Mouse (Mus musculus): ENCODE data around the gene Sh2d1a. TPM values are rescaled to one million over a fixed set of nuclear protein-coding genes. Genes with fewer than 3 reads are reported as not detected.

Gene Sh2d1a
- total RNA-seq (2014; fragmentation: Nextera tagmentation) (not detected in 2 replicates), total RNA-seq (2017) (not detected in 2 replicates)

DNA sequence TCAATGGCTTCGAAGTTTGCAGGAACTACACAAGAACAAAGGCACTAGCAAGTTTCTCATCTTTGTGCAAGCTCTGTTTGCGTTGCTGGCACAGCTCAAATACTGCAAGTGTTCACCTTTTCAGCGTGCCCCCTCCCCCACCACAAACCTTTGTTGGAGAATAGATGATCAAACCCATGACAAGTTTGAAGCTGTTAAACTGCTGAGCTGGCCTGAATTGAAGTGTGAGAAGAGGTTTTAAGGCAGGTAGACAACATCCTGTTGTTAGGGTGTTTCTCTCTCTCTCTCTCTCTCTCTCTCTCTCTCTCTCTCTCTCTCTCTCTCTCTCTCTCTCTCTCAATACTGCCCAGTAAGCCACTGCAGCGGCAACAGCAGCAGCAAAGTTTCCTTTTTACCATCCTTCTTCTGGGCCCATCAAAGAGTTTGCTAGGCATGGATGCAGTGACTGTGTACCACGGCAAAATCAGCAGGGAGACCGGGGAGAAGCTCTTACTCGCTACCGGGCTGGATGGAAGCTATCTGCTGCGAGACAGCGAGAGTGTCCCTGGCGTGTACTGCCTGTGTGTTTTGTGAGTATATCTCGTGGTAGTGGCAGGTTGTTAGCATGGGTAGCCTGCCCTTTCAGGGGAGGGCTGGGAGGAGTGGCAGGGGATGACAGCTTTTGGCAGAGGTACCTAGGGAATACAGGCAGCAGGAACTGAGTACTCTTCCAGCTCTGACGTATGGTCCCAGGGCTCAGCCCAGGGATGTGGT lies at the start of gene Sh2d1a:
TSS of gene Sh2d1a (plus strand) at position 163 of the 753 bp plus-strand sequence.
- ATAC-seq (replicated peaks; ENCODE audit: poor library complexity, severe bottlenecking), result no peak

DNA sequence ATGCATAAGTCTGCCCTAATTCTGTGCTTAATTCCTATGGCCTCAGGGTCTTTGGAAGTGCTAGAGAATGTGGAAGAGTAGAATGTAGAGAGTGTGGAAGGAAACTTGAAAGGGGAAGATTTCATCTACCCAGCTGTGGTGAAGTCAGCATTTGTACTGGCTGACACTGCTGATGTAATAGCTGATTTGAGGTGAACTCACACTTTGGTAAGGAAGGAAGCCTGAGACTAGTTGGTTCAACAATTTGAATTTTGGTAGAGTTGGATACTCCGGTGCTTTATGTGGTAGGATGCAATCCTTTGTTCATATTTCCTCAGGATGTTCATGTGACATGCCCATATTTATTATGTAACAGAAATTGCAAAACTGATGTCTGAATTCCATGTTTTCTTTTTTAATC lies 49.3 kb upstream of the Sh2d1a start:
- ATAC-seq (replicated peaks; ENCODE audit: poor library complexity, severe bottlenecking), result peak; percentile 88

DNA sequence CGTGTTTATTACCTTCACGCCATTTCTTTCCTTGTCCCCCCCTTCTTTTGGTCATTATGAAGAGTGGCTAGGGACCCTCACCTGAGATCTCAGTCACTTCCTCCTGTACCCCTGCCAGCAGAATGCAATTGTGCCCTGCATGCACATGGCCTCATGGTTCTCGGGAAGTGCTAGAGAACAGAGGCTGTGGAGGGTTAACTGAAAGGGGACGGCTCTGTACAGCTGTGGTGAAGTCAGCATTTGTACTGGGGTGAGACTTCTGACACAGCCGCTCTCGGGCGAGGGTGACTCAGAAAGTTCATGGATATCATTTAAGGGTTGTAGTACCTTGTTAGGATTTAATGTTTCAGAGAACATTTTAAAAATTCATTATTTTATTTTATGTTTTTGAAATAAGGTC lies 47.7 kb upstream of the Sh2d1a start:
- no peak for ATAC-seq (replicated peaks; ENCODE audit: poor library complexity, severe bottlenecking)

DNA sequence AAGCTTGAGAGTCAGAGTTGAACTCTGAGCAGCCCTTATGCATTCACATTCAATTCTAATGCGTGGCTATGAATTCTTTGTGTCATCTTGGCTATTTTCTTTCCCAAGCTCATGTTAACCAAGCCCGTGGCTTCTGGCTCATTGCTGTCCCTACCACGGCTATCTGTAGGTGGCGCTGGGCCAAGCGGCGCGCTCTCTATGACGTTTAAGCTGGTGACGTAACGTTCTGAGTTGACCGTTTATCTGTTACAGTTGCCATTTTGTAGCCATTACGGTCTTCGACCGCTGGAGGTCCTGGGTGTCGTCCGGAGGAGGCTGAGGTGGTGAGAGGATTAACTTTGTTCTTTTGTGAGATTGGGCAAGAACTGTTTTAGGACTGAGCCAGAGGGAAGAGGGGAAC lies 12.8 kb upstream of the Sh2d1a start, which contains the start of gene Tex13c2:
TSS of gene Tex13c2 (plus strand) at position 246 of the 400 bp plus-strand sequence.
- ATAC-seq (replicated peaks; ENCODE audit: poor library complexity, severe bottlenecking), result no peak

DNA sequence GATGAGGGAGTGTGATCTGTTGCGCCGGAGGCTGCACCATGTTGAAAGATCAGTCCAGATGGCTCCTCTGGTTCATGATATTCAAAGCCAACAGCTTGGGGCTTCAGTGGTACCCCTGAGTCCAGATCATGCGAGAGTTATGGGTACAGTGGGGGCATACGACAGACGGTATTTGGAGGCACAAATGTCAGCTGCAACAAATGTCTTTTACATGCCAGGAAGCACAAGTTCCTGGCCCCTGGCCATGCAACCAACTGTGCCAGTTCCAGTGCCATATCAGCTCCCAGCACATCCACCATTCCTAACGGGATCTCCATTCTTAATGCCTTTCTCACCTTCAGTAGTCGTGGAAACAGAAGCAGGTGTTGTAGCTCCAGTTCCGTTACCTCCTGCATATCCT lies 11.9 kb upstream of the Sh2d1a start:
- no peak for ATAC-seq (replicated peaks; ENCODE audit: poor library complexity, severe bottlenecking)

DNA sequence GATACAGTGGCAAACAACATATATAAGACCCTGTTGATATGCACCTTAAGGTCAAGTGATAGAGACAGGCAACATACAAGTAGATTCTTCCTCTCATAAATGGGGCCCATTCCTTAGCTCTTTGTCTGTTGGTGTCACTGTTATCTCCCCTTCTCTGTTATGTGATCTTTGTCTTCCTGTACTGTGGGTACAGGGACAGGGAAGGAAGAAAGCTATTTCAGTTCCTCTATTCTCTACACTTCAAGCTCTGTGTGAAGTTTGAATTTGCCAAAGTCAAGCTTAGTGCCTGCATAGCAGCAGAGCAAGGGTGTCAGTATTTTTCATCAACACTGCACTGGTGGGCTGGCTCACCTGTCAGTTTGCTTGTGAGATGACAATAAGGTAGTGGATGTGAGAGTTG lies 1.7 kb upstream of the Sh2d1a start:
- peak; percentile 79 for ATAC-seq (replicated peaks; ENCODE audit: poor library complexity, severe bottlenecking)

DNA sequence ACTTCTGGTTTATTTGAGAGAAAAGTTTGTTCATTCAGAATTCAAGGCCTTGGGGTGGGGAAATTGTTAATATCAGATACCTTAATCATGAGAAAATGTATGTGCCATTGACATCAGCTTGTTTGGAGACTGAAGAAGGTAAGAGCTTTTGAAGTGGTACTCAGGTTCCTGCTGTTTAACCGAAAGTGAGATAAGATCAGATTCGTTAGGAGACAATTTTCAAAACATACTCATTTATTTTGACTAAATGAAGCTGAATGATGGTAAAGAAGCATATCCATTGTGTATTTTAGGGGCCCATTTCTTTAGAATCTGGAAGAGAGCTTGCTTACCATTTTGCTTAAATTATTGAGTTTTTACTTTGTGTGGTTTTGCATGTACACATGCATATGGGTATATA lies 8.9 kb downstream of the Sh2d1a start:
- ATAC-seq (replicated peaks; ENCODE audit: poor library complexity, severe bottlenecking), result no peak

DNA sequence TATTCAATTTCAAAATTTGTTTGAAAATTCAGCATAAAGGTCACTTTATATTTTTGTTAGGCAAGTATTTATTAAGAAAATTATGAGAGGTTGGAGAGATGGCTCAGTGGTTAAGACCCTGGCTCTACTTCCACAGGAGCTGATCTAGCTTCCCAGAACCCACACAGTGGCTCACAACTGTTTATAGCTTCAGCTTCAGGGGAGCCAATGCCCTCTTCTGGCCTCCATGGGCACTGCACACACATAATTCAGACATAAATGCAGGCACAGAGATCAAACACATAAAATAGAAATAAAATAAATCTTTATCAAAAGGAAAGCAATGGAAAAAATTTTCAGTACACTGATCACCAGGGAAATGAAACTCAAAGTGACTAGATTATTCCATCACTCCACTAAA lies 10.3 kb downstream of the Sh2d1a start:
- peak; percentile 75 for ATAC-seq (replicated peaks; ENCODE audit: poor library complexity, severe bottlenecking)

DNA sequence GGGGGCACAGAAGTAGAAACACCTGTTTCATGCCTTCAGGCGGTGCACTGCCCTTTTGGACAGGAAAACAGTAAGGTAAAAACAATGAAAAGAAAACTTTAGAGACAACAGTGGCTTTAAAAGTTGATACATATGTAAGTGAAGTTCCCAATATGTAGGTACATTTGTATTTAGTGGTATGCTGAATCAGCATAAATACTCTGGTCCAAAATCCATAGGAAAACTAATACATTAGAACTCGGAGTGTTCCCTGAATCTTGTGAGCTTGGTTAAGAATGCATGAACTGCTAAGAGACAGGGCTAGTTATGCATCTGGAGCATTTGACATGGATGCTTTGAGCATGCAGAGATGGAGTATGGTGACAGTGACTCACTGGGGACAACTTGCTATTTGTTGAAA lies 20.6 kb downstream of the Sh2d1a start:
- ATAC-seq (replicated peaks; ENCODE audit: poor library complexity, severe bottlenecking), result no peak

DNA sequence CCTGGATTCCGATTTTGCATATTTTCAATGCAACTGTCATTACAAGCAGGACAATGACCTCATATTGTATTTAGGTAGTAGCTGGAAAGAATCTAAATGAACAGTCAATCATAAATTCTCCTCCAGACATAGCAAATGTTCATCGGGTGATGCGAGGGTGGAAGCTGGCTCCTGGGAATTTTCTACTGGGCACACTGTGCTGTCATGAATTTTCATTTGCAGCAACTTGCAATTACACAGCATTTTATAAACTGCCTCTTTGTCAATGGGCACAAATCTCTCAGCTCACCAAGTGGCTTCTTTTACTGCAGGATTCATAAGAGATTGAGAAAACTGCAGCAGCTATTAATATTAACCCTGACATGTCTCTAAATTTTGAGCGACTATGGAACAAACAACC lies 28.4 kb downstream of the Sh2d1a start:
- ATAC-seq (replicated peaks; ENCODE audit: poor library complexity, severe bottlenecking), result no peak

DNA sequence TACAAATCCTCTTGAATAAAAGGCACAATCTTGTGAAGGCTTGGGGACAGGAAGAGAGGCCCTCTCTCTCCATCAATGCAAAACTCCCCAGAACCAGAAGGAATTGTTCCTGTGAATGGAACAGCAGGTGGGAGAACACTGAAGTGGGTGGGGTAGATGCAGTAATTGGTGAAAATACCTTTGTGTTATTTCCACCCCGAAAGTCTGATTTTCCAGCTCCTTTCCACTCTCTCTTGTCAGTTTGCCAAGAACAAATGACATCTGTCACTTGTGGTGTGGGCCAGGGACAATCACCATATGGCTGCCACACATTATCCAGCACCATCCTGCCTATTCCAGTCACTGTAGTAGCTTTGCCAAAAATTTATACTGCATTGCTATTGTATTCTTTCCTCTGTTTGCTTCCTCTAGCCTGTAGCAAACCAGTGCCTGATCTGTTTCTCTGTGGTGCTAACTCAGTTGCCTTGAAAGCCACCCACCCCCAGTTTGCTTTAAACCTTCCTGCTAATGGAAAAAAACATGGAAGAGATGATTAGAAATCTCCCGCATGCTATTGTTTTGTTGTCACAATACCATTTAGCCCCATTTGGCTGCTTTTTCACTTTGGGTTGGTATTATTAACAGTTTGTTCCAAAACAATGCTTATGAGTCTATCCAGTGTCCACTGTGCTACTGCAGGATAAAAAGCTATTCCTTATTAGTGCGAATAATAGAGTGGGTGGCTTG lies 37.9 kb downstream of the Sh2d1a start:
- no peak for ATAC-seq (replicated peaks; ENCODE audit: poor library complexity, severe bottlenecking)

DNA sequence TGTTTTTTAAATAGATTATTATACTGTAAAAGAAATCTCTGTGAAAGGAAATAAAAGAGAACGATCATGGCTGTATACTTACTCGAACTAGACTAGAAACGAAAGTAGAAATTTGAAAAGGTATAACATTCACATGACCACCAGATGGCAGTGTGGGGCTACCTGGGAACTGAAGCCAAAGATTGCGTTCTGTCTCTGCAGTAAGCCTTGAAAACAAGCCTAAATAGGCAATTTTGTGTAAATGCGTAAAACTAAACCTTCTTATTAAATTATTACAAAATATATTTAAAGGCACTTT lies 38.5 kb downstream of the Sh2d1a start:
- ATAC-seq (replicated peaks; ENCODE audit: poor library complexity, severe bottlenecking), result peak; percentile 73

DNA sequence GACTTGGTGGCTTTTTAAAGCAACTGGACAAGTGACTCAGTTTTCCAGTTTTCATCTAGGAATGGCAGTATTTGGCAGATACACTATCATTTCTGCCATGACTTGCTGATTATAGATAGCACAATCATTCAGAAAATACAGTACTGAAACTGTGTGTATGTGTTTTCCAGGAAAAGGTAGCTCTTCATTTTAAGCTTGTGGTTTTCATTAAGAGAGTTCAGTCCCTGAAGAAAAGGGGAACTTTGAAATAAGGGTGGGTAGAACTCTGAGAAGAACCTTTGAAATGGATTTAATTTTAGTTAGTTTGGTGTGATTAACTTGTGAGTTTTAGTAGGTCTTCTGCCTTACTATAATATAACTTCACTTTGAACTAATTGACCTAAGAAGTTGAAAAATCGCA lies 42.8 kb downstream of the Sh2d1a start:
- peak; percentile 35 for ATAC-seq (replicated peaks; ENCODE audit: poor library complexity, severe bottlenecking)

DNA sequence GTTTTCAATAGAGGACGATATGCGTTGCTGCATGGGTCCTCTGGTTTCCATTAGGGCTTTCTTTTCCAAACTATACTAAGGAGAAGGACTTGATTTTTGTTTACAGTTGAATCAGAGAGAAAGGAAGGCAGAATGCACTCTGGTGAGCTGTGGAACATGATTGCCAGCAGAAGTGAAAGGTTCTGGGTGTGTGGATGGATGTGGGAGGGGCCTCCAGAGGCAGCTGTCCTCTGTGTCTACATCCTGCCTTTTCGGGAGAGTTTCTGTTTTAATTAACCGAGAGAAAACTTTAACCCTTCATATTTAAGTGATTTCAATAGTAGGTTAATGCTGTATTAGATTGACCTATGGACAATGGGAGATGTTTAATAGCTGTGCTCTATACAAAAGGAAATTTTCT lies 46.3 kb downstream of the Sh2d1a start:
- ATAC-seq (replicated peaks; ENCODE audit: poor library complexity, severe bottlenecking), result no peak

DNA sequence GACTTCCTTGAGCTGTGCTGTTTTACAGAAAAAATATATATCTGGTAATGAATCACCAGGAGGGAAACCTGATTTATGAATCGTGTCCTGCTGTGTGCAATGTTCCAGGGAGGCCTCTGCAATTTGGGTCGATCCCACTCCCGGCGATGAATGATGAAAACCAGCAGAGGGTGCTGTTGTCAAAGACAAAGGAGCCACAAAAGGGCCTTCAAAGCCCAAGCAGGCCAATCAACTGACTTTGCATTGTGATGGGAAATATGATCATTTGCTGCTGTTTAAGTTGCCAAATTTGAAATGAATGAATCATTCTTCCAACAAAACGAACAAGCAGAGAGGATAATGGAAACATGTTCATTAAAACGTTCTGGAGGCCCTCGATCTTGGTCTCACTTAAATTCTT lies 55.0 kb downstream of the Sh2d1a start:
- peak; percentile 63 for ATAC-seq (replicated peaks; ENCODE audit: poor library complexity, severe bottlenecking)

DNA sequence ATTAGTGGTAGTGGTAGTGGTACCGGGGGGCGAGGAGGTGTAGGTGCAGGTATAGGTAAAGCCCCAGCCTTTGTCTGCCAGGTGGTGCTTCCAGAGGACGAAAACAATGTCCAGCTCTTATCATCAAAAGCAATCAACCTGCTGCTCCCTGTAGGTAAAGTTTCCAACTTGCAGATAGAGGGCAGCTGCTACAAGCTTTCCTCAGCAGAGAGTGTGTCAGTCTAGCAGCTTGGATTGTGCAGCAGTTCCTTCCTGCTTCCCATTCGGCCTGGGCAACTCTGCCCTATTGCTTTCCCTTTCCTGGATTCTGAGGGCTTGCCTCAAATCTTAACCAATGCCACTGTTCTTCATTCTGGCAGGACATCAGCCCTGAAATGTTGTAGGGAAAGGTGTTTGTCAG lies 56.4 kb downstream of the Sh2d1a start:
- ATAC-seq (replicated peaks; ENCODE audit: poor library complexity, severe bottlenecking), result no peak

Other genes with a start within 250 kb of the Sh2d1a start
- gene Tex13c2, start 12.8 kb upstream of the Sh2d1a start, total RNA-seq (2014; fragmentation: Nextera tagmentation), result not detected in 2 replicates
- not detected in 2 replicates for gene Tex13c2, start 12.8 kb upstream of the Sh2d1a start, total RNA-seq (2017)